Mouse (Mus musculus): ENCODE results near the gene Kel.

DNA sequence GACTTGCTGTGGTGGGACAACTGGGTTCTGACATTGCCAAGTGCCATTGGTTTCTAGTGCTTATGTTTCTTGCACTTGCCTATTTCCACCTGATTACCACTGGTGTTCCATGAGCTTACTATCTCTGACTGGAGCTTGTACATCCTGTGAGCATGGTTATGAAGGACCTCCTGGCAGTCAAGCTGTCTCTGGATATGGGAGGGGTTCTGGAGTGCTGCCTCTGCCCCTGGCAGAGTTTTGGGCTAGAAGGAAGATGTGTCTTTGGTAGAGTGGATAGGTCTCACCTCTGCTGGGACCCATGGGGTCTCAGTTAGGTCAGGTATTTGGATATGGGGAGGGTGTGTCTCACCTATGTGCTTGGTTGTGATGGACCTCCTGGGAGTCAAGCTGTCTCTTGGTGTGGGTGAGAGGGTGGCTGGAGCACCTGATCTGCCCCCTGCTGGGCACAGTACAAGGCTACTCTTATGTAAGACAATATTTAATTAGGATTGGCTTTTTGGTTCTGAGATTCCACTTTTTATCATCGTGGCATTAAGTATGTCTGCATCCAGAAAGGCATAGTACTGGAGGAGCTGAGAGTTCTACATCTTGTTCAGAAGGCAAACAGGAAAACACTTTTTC is 24.0 kb upstream of the Kel start:
- TF ChIP-seq CTCF (IDR thresholded peaks at IDR 0.05; ENCODE audit: borderline replicate concordance, control insufficient read depth, extremely low read depth, insufficient read depth, low read length, poor library complexity) (no peak), POLR2A (IDR thresholded peaks at IDR 0.05; ENCODE audit: control insufficient read depth, extremely low read depth, insufficient read depth, low read length, poor library complexity) (no peak)
